Mouse (Mus musculus): ENCODE data around the gene Adgrl1. TPM values are rescaled to one million over a fixed set of nuclear protein-coding genes. Genes with fewer than 3 reads are reported as not detected.

The Adgrl1 gene
- polyA plus RNA-seq (2012; rRNA removed) = 237 and 327 TPM in 2 replicates

- TF ChIP-seq CTCF (IDR thresholded peaks at IDR 0.05; ENCODE audit: borderline replicate concordance, extremely low read depth, insufficient read depth, insufficient read length) (no peak), POLR2A (IDR thresholded peaks at IDR 0.05; ENCODE audit: borderline replicate concordance, extremely low read depth, insufficient read depth, insufficient read length, poor library complexity, severe bottlenecking) (peak; percentile 92)
- DNase-seq (ENCODE audit: low read depth) = peak; percentile 100
Observed at GRCm38 (mm10) chr8:83899363-83900252, at the start of gene Adgrl1. Gene Adgrl1 (plus strand): TSS chr8:83900105.

DNA sequence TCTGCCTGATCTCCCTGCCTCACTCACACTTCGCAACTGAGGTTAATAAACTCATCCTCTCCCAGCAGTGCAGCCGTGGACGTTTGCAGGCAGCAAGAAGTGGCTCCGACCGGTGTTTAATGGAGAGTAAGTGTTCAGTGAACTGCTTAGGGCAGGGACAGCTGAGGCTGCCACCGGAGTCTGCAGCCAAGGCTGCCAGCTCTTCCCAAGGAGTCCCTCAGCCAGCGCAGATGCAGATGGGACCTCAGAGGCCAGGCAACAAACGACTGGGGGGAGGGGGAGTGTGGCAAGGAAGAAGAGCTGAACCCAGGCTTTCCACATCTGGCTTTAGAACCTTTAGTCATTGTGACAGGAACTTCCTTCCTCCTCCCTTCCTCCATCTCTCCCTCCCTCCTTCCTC lies 47.6 kb upstream of the Adgrl1 start:
- TF ChIP-seq POLR2A (IDR thresholded peaks at IDR 0.05; ENCODE audit: borderline replicate concordance, extremely low read depth, insufficient read depth, insufficient read length, poor library complexity, severe bottlenecking) (no peak), CTCF (IDR thresholded peaks at IDR 0.05; ENCODE audit: borderline replicate concordance, extremely low read depth, insufficient read depth, insufficient read length) (no peak)

GRCm38 (mm10) chr8:83853323-83854050 lies 46.4 kb upstream of the Adgrl1 start:
- no peak for DNase-seq (ENCODE audit: low read depth)
- TF ChIP-seq POLR2A (IDR thresholded peaks at IDR 0.05; ENCODE audit: borderline replicate concordance, extremely low read depth, insufficient read depth, insufficient read length, poor library complexity, severe bottlenecking) (no peak), CTCF (IDR thresholded peaks at IDR 0.05; ENCODE audit: borderline replicate concordance, extremely low read depth, insufficient read depth, insufficient read length) (no peak)

More for the DNA sequence above, 47.6 kb upstream of the Adgrl1 start:
- no peak for DNase-seq (ENCODE audit: low read depth)

- no peak for DNase-seq (ENCODE audit: low read depth)
- TF ChIP-seq POLR2A (IDR thresholded peaks at IDR 0.05; ENCODE audit: borderline replicate concordance, extremely low read depth, insufficient read depth, insufficient read length, poor library complexity, severe bottlenecking) = no peak
- no peak for TF ChIP-seq CTCF (IDR thresholded peaks at IDR 0.05; ENCODE audit: borderline replicate concordance, extremely low read depth, insufficient read depth, insufficient read length)
Observed at GRCm38 (mm10) chr8:83856486-83857065, 43.3 kb upstream of the Adgrl1 start.

DNA sequence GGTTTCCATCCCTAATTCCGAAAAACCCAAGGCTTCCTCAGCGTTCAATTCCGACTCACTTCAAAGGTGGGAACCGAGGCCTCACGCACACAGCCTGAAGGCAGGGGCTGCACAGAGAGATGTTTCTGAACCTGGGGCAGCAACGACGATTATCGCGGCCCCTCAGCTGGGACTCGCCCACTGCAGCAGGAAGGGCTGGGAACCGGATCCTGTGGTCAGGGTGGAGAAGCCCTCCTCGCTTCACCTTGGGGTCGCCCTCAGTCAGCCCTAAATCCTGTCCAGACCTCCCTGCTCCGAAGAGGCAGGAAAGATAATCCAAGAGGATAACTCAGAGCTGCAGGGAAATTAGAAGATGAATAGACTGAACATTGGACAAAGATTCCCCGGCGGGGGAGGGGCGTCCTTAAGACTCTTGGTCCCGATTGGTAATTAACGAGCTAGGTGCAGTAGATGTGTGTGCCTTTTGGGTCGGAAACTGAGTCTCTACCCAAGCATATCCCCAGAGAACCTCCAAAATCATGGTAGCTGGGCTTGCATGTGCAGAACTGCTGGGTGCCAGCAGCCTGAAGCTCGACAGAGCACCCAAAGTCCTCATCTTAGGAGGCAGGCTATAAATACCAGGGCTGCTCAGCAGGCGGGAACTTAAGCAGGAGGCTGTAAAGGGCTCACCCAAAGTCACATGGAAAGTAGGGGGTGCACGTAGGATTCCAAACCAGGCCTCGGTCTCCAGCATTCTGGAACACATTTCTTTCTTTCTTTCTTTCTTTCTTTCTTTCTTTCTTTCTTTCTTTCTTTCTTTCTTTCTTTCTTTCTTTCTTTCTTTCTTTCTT lies 37.3 kb upstream of the Adgrl1 start:
- peak; percentile 27 for DNase-seq (ENCODE audit: low read depth)
- TF ChIP-seq POLR2A (IDR thresholded peaks at IDR 0.05; ENCODE audit: borderline replicate concordance, extremely low read depth, insufficient read depth, insufficient read length, poor library complexity, severe bottlenecking) = no peak
- no peak for TF ChIP-seq CTCF (IDR thresholded peaks at IDR 0.05; ENCODE audit: borderline replicate concordance, extremely low read depth, insufficient read depth, insufficient read length)

DNA sequence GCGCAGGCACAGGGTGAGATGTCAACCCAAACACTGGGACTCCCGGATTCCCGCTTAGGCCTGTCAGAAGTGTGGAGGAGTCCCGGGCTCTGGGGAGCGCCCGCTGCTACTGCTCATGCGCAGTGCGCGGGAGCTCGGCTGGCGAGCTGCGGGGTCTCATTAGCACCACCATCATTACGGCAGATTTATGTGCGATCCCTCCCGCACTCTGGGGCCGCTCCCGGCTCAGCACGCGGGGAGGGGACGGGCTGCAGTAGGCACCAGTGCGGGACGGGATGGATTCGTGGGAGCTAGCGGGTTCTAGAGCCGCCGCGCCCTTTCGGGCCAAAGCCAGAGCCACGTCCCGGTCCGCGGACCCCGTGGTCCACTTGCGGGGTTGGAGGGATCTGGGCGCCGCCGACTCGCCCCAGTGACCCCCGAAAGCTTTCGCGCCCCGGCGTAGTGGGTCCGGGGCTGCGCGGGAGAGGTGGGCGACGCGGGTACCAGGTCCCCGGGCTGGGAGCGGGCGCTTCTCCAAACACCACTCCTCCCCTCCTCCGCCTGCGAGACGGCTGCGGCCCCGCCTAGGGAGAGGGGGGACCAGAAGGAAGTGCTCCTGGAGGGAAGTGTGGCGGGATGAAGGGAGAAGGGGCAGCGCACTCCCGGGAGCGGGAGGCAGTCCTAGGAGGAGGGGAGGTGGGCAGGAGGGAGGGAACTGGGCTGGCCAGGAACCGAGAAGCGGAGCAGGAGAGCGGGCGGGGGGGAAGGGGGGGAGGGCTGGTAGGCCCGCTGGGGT lies 24.8 kb upstream of the Adgrl1 start:
- DNase-seq (ENCODE audit: low read depth) = peak; percentile 88
- peak; percentile 28; the same call in 1 of the 2 replicates for TF ChIP-seq POLR2A (IDR thresholded peaks at IDR 0.05; ENCODE audit: borderline replicate concordance, extremely low read depth, insufficient read depth, insufficient read length, poor library complexity, severe bottlenecking)
- TF ChIP-seq CTCF (IDR thresholded peaks at IDR 0.05; ENCODE audit: borderline replicate concordance, extremely low read depth, insufficient read depth, insufficient read length) = no peak

DNA sequence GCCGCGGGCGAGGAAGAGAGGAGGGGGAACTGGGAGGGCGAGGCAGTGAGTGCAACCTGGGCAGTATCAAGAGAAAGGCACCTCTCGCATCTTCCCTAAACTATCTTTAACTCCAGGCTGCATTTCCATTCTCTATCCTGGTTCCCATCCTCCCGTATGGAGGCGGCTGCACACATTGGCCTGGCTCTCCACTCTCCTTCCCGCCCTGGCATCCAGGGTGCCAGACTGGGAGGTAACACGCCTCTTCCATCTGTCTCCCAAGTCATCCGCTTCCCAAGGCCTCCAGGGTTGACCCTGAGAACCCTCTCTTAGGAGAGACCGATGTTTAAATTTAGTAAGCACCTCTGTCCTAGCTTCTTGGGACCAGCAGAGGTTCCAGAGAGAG lies 24.3 kb upstream of the Adgrl1 start:
- DNase-seq (ENCODE audit: low read depth) = peak; percentile 71
- TF ChIP-seq CTCF (IDR thresholded peaks at IDR 0.05; ENCODE audit: borderline replicate concordance, extremely low read depth, insufficient read depth, insufficient read length) (no peak), POLR2A (IDR thresholded peaks at IDR 0.05; ENCODE audit: borderline replicate concordance, extremely low read depth, insufficient read depth, insufficient read length, poor library complexity, severe bottlenecking) (no peak)

DNA sequence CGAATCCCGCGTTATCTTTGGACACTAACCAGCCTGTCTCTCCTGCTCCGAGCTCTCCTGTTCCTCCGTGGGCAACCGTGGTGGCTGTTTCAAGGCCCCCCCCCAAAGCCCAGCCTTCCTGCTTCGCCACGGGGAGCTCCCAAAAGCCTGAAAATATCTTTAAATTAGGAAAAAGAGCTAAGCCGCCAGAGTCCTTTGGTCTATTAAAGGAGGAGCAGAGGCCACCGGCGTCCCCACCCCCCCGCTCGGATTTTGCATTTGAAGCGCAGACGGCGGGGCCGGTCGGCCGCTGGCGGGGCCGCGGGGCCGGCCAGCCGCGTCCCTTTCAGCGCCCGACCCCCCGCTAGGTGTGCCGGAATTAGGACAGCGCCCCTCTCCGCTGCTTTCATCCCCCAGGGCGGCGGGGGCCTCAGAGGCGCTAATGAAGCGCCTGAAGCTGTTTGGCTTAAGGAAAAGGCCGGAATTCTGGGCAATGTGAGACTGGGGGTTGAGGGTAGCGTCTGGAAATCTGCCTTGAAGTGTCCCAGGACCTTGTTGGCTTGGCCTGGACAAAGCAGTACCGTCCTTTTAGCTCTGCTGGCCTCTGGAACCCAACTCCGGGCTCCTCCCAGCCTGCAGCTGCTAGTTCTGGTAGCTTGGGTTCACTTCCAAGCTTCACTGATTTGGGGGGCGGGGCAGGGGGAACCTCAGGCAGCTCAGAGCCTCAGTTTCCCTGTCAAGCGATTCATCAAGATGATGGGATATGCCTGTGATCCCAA lies 23.6 kb upstream of the Adgrl1 start:
- DNase-seq (ENCODE audit: low read depth) = peak; percentile 60
- no peak for TF ChIP-seq POLR2A (IDR thresholded peaks at IDR 0.05; ENCODE audit: borderline replicate concordance, extremely low read depth, insufficient read depth, insufficient read length, poor library complexity, severe bottlenecking)
- no peak for TF ChIP-seq CTCF (IDR thresholded peaks at IDR 0.05; ENCODE audit: borderline replicate concordance, extremely low read depth, insufficient read depth, insufficient read length)

GRCm38 (mm10) chr8:83876838-83877223 lies 23.1 kb upstream of the Adgrl1 start:
- TF ChIP-seq POLR2A (IDR thresholded peaks at IDR 0.05; ENCODE audit: borderline replicate concordance, extremely low read depth, insufficient read depth, insufficient read length, poor library complexity, severe bottlenecking) (no peak), CTCF (IDR thresholded peaks at IDR 0.05; ENCODE audit: borderline replicate concordance, extremely low read depth, insufficient read depth, insufficient read length) (peak; percentile 46)
- peak; percentile 63 for DNase-seq (ENCODE audit: low read depth)

Data from brain, embryonic 14.5 days (tissue).